ENCODE assay signal across 31 mouse cellular contexts in genomic region chr8:114768536-114768935, GRCm38 (mm10).
"Had no signal": no experiment of that assay in that cellular context is flagged by ENCODE, and none has a peak within 500 bp of the region (broad histone marks: within the 10 kb centered on the region; RNA-seq: fewer than 3 reads in every experiment).

No protein-coding gene starts in this region.

- H3K4me3 ChIP-seq: heart, embryonic 10.5 days; heart, embryonic 12.5 days; heart, embryonic 13.5 days; heart, embryonic 15.5 days; hindbrain, embryonic 10.5 days; hindbrain, embryonic 12.5 days; hindbrain, embryonic 13.5 days; hindbrain, embryonic 15.5 days; intestine, embryonic 15.5 days; kidney, embryonic 15.5 days; layer of hippocampus, adult 2 months; left cerebral cortex, adult 2 months had no signal

- H3K27ac ChIP-seq: heart, embryonic 10.5 days; heart, embryonic 13.5 days; heart, embryonic 15.5 days; hindbrain, embryonic 10.5 days; hindbrain, embryonic 12.5 days; hindbrain, embryonic 13.5 days; hindbrain, embryonic 14.5 days; hindbrain, embryonic 15.5 days; hindbrain, postnatal 0 days; intestine, embryonic 15.5 days; kidney, embryonic 15.5 days; kidney, postnatal 0 days; layer of hippocampus, adult 2 months; left cerebral cortex, adult 2 months had no signal

- H3K27me3 ChIP-seq: heart, embryonic 12.5 days; heart, embryonic 13.5 days; heart, embryonic 15.5 days; hindbrain, embryonic 12.5 days; intestine, embryonic 15.5 days had no signal

- DNase-seq: heart, postnatal 10 days; heart, postnatal 14 days; heart, postnatal 36 days; heart, postnatal 4 days; kidney, adult 11 months; kidney, adult 18-20 months; kidney, adult 2 months; kidney, adult 8-10 months; kidney, adult 9 months; kidney, postnatal 10 days; kidney, postnatal 14 days; kidney, postnatal 25 days; kidney, postnatal 36 days; kidney, postnatal 4 days; layer of hippocampus, adult 9-11 months; layer of hippocampus, postnatal 36 days had no signal
